Mouse (Mus musculus) MEL (cell line): Measurements from ENCODE around the gene Gli3. TPM values are rescaled to one million over a fixed set of nuclear protein-coding genes. Genes with fewer than 3 reads are reported as not detected.

Source experiments
- DNase-seq: peaks from one replicate; pipeline ENCODE4 v3.0.0; 2011; ENCODE audit warnings: low read depth, low spot score
- H3K27ac ChIP-seq: 2 replicates; pipeline ENCODE4 v1.5.1; 2012; ENCODE audit warnings: low read depth, mild to moderate bottlenecking, control low read depth, low read length, moderate library complexity; ENCODE audit not compliant: control insufficient read depth
- H3K27me3 ChIP-seq, 2 experiments: fragments of 150-350 bp in 1 of 2; sonication (generic) in 1 of 2; 2 replicates each; pipeline ENCODE4 v1.6.1; 2012; ENCODE audit warnings: low read length in 2 of 2, mild to moderate bottlenecking in 2 of 2, improper control_type of control experiment in 1 of 2, moderate library complexity in 1 of 2; ENCODE audit not compliant: insufficient read depth in 2 of 2, control insufficient read depth in 1 of 2
- H3K36me3 ChIP-seq, 2 experiments: 2 replicates each; pipeline ENCODE4 v1.6.1; 2012 to 2014; ENCODE audit warnings: low read length in 2 of 2, improper control_type of control experiment in 1 of 2, inconsistent platforms in 1 of 2, mild to moderate bottlenecking in 1 of 2; ENCODE audit not compliant: insufficient read depth in 2 of 2, control insufficient read depth in 1 of 2
- H3K4me1 ChIP-seq, 2 experiments: fragments of 150-350 bp in 1 of 2; sonication (generic) in 1 of 2; 2 replicates each; pipeline ENCODE4 v1.6.1; 2012; ENCODE audit warnings: low read length in 2 of 2, improper control_type of control experiment in 1 of 2, mild to moderate bottlenecking in 1 of 2; ENCODE audit not compliant: insufficient read depth in 2 of 2, control insufficient read depth in 1 of 2
- H3K4me3 ChIP-seq, 2 experiments: fragments of 150-350 bp in 1 of 2; sonication (generic) in 1 of 2; 2 replicates each; pipeline ENCODE4 v1.5.1; 2012; ENCODE audit warnings: low read depth in 2 of 2, low read length in 2 of 2, mild to moderate bottlenecking in 2 of 2, moderate library complexity in 2 of 2, control low read depth in 1 of 2, improper control_type of control experiment in 1 of 2; ENCODE audit not compliant: control insufficient read depth in 1 of 2, insufficient read depth in 1 of 2
- H3K79me2 ChIP-seq: 2 replicates; pipeline ENCODE4 v1.6.1; 2012; ENCODE audit warnings: mild to moderate bottlenecking, low read length, moderate library complexity; ENCODE audit not compliant: control insufficient read depth, poor library complexity, insufficient read depth
- H3K9ac ChIP-seq: 2 replicates; pipeline ENCODE4 v1.6.1; 2012; ENCODE audit warnings: low read depth, mild to moderate bottlenecking, control low read depth, low read length, moderate library complexity; ENCODE audit not compliant: control insufficient read depth, poor library complexity, severe bottlenecking
- H3K9me3 ChIP-seq: fragments of 150-350 bp; sonication (generic); replicated peaks from 2 replicates; pipeline ENCODE4 v1.6.1; 2012; ENCODE audit warnings: mild to moderate bottlenecking, low read length, improper control_type of control experiment, moderate library complexity; ENCODE audit not compliant: insufficient read depth
- CHD2 ChIP-seq: IDR thresholded peaks from 2 replicates; pipeline ENCODE4 v1.6.1; 2011; ENCODE audit warnings: low read length, improper control_type of control experiment
- CTCF ChIP-seq, 3 experiments: IDR thresholded peaks in 2 of 3; conservative IDR thresholded peaks in 1 of 3; 2 replicates each; pipeline ENCODE4 v1.5.1; 2011 to 2012; ENCODE audit warnings: low read length in 3 of 3, low read depth in 2 of 3, mild to moderate bottlenecking in 2 of 3, improper control_type of control experiment in 1 of 3, inconsistent platforms in 1 of 3, mixed read lengths in 1 of 3, moderate library complexity in 1 of 3; ENCODE audit not compliant: control insufficient read depth in 1 of 3, insufficient read depth in 1 of 3, poor library complexity in 1 of 3, severe bottlenecking in 1 of 3
- ELF1 ChIP-seq: IDR thresholded peaks from 2 replicates; pipeline ENCODE4 v1.6.1; 2014; ENCODE audit warnings: low read depth, mild to moderate bottlenecking, inconsistent platforms, low read length, improper control_type of control experiment, moderate library complexity
- GABPA ChIP-seq: IDR thresholded peaks from 2 replicates; pipeline ENCODE4 v1.6.1; 2012; ENCODE audit warnings: low read depth, mild to moderate bottlenecking, inconsistent platforms, low read length, improper control_type of control experiment, moderate library complexity
- JUND ChIP-seq: IDR thresholded peaks from 2 replicates; pipeline ENCODE4 v1.6.1; 2011; ENCODE audit warnings: low read depth, mild to moderate bottlenecking, improper control_type of control experiment, low read length
- MAFK ChIP-seq: IDR thresholded peaks from 2 replicates; pipeline ENCODE4 v1.6.1; 2011; ENCODE audit warnings: low read depth, mild to moderate bottlenecking, low read length, improper control_type of control experiment, borderline replicate concordance
- MAX ChIP-seq: IDR thresholded peaks from 2 replicates; pipeline ENCODE4 v1.6.1; 2011; ENCODE audit warnings: low read length, improper control_type of control experiment
- NELFE ChIP-seq: IDR thresholded peaks from 2 replicates; pipeline ENCODE4 v1.6.1; 2011; ENCODE audit warnings: low read depth, low read length, improper control_type of control experiment
- POLR2A ChIP-seq, 2 experiments: IDR thresholded peaks; 2 replicates each; pipeline ENCODE4 v1.6.1; 2011 to 2012; ENCODE audit warnings: low read length in 2 of 2, mild to moderate bottlenecking in 2 of 2, control low read depth in 1 of 2, improper control_type of control experiment in 1 of 2, low read depth in 1 of 2, moderate library complexity in 1 of 2; ENCODE audit not compliant: control insufficient read depth in 1 of 2, insufficient read depth in 1 of 2, poor library complexity in 1 of 2
- POLR2AphosphoS5 ChIP-seq: IDR thresholded peaks from 2 replicates; pipeline ENCODE4 v1.6.1; 2012; ENCODE audit warnings: low read depth, borderline replicate concordance, mild to moderate bottlenecking, inconsistent platforms, low read length, moderate library complexity, mixed read lengths
- SIN3A ChIP-seq: IDR thresholded peaks from 2 replicates; pipeline ENCODE4 v1.6.1; 2012; ENCODE audit warnings: low read length, improper control_type of control experiment, inconsistent platforms
- TAL1 ChIP-seq: IDR thresholded peaks from 2 replicates; pipeline ENCODE4 v1.6.1; 2012; ENCODE audit warnings: mild to moderate bottlenecking, inconsistent platforms, low read length, moderate library complexity, mixed read lengths
- TBP ChIP-seq: IDR thresholded peaks from 2 replicates; pipeline ENCODE4 v1.8.0; 2011; ENCODE audit warnings: low read depth, low read length, improper control_type of control experiment
- TCF12 ChIP-seq: IDR thresholded peaks from 2 replicates; pipeline ENCODE4 v1.6.1; 2014; ENCODE audit warnings: low read depth, mild to moderate bottlenecking, inconsistent platforms, low read length, improper control_type of control experiment, moderate library complexity
- ZC3H11A ChIP-seq: IDR thresholded peaks from 2 replicates; pipeline ENCODE4 v1.6.1; 2012; ENCODE audit warnings: low read depth, mild to moderate bottlenecking, inconsistent platforms, low read length, improper control_type of control experiment
- ZKSCAN1 ChIP-seq: IDR thresholded peaks from 2 replicates; pipeline ENCODE4 v1.6.1; 2012; ENCODE audit warnings: low read depth, mild to moderate bottlenecking, inconsistent platforms, low read length, improper control_type of control experiment, moderate library complexity
- polyA plus RNA-seq, 2 experiments: library from polyadenylated mRNA; stranded (reverse) in 1 of 2; unstranded in 1 of 2; fragments of >175 nt in 1 of 2; fragments of >200 nt in 1 of 2; gene quantifications; 2 replicates each; pipeline versions ENCODE4 v1.2.1 to v1.2.4; 2012; ENCODE audit warnings: low replicate concordance in 2 of 2, low read depth in 1 of 2; ENCODE audit not compliant: insufficient read length in 2 of 2, insufficient read depth in 1 of 2, missing spikeins in 1 of 2
- total RNA-seq: library from RNA; depleted of rRNA; stranded (reverse); fragments of 300-350 nt; gene quantifications from 2 replicates; pipeline ENCODE4 v1.2.3, GENCODE M21; 2012

The Gli3 gene
- total and polyA plus RNA-seq, 3 experiments = not detected

DNA sequence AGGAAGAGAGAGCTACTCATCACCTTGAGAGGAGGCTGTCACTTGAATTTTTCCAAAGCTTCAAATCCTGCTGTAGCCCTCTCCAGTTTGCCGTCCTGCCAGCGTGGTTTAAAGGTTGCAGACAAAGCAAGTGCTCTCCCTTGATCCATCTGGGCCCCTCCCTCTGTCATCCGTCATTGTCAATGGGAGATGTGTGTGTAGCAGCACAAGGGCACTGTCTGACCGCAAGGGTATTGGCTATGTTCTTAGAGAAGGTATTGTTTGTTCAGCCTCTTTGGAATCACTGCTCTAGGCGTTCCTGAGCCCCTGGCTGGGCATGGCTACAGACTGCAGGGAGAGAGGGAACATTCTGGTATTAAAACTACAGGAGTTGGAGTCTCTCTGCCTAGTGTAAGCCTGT lies 79.0 kb downstream of the Gli3 start:
- Histone ChIP-seq H3K79me2 (no peaks in the 10 kb centered on the region), H3K4me1 (no peaks in the 10 kb centered on the region), H3K27ac (no peak overlapping the region), H3K9ac (no peak overlapping the region), H3K4me3 (no peak overlapping the region), H3K9me3 (no peaks in the 10 kb centered on the region), H3K36me3 (no peaks in the 10 kb centered on the region), H3K27me3 (no peaks in the 10 kb centered on the region)
- TF ChIP-seq JUND = no peak
- TF ChIP-seq MAFK = no peak
- no peak for TF ChIP-seq NELFE
- DNase-seq = no peak

DNA sequence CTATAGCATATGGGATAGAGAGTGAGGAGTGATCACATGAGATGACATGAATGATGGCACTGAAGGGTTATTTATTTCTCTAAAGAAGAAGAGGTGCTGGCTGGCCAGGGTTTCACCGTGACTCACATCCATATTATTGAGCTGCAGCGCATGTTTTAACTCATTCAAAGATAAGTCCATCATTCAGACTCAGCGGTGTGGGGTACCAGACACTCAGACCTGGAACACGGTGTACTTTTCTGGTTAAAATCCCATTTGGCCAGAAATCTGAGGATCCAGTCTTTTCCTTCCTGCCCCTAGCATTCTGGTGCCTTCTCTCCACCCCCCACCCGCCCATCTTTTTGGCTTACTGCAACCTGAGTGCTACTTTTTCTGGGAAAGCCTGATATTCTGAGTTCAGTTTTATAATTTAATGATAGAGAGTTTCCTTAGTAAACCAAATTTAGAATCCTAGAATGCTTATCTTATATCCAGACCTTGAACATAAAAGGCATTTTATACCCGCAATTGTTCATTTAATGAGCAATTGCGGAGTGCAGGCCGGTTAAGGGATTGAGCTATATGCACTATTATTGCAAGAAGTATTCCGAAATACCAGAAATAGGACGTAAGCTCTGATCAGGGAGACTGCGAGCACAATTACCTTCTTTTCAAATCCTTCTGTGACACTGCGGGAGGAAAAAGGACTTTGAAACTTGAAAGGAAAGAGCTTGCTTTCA lies 80.3 kb downstream of the Gli3 start:
- no peaks in the 10 kb centered on the region for H3K9me3 ChIP-seq
- H3K27me3 ChIP-seq = no peaks in the 10 kb centered on the region
- TF ChIP-seq SIN3A = no peak
- H3K79me2 ChIP-seq = no peaks in the 10 kb centered on the region
- DNase-seq = no peak
- H3K4me1 ChIP-seq = no peaks in the 10 kb centered on the region
- no peak overlapping the region for H3K9ac ChIP-seq
- no peak overlapping the region for H3K4me3 ChIP-seq
- no peaks in the 10 kb centered on the region for H3K36me3 ChIP-seq
- no peak overlapping the region for H3K27ac ChIP-seq

DNA sequence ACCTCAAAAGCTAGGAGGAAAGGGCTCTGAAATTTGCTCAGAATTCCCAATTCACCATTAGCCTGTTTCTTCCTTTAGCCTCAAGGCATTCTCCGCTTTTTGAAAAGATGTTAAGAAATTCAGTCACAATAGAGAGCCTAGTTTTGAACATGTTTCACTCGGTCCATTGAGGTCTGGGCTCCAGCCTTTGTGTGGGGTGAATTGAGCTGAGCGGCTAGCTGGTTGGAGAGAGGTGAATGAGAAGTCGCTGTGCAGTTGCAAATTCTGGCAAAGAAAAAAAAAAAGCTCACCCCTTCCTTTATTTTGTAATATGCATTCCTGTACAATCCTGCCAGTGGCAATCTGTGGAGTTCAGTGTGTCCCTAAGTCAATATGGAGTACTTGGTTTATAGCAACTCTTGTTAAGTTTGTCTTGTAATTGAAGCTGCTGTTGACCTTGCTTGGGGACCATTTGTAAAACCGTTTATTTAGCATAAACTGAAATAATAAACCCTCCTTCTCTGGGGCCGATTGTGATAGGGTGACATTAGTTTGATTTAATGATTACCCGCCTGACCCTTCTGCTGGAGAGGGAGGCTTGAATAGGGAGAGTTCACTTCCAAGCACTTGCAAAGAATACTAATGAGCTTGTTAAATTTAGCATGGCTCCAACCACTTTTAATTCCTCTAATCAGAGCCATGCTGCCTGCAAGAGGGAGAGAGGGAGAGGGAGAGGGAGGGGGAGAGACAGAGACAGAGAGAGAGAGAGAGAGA lies 81.0 kb downstream of the Gli3 start:
- no peak overlapping the region for H3K27ac ChIP-seq
- no peaks in the 10 kb centered on the region for H3K4me1 ChIP-seq

More for the DNA sequence above, 81.0 kb downstream of the Gli3 start:
- H3K4me3 ChIP-seq = no peak overlapping the region
- no peaks in the 10 kb centered on the region for H3K27me3 ChIP-seq
- H3K9ac ChIP-seq = no peak overlapping the region
- TF ChIP-seq ZC3H11A (no peak), ZKSCAN1 (no peak), ELF1 (no peak), MAFK (no peak), CTCF (IDR thresholded peaks at IDR 0.05 in 2 of 3, conservative IDR thresholded peaks at IDR 0.05 in 1 of 3; ENCODE audit: control insufficient read depth in 1 of 3, insufficient read depth in 1 of 3, low read depth in 2 of 3, low read length in 3 of 3, poor library complexity in 1 of 3, severe bottlenecking in 1 of 3) (no peak), MAX (no peak), NELFE (no peak), TCF12 (no peak), TAL1 (no peak), POLR2AphosphoS5 (no peak), TBP (no peak), SIN3A (no peak), GABPA (no peak), CHD2 (no peak), POLR2A (IDR thresholded peaks at IDR 0.05; ENCODE audit: control insufficient read depth in 1 of 2, insufficient read depth in 1 of 2, low read depth in 1 of 2, low read length in 2 of 2, poor library complexity in 1 of 2) (no peak)
- no peaks in the 10 kb centered on the region for H3K9me3 ChIP-seq
- DNase-seq = no peak
- H3K36me3 ChIP-seq = no peaks in the 10 kb centered on the region
- H3K79me2 ChIP-seq = no peaks in the 10 kb centered on the region
